Mouse (Mus musculus): ENCODE results near the gene Bora.
"Not testable (repeated sequence)": the region's sequence is repeated elsewhere in the genome, so short reads cannot be mapped to it uniquely, and the experiment has no call there.

Bora gene

DNA sequence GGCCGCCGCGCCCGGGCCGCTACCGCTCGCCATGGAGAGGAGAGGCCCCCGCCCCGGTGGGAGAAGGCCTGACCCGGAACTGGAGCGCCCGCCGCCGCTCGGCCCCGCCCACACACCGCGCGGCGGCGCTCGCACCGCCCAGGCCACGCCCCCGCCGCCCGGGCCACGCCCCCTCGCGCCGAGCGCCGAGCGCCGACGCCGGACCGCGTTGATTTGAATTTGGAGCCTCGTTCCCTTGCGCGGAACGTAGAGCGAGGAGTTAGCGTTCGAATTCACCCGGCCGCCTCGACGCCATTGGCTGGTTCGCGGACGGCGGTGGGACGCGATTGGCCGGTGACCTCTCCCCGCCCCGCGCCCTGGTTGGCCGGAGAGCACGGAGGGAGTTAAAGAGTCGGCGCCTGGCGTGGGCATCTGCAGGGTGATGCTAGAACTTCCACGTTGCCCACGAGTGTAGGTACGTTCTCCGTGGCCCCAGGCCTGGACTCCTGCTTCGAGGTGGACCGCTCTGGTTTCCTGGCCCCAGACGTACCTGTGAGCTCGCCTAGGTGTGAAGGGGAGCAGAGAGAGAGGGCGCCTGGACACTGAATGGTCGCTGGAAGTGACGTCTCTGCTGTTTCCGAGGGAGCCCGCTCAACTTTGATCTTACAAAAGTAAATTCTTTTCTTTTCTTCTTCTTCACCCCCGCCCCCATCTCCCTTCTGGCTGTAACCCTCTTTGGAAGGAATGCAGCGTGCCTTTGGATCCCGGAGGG is at the start of gene Bora, which contains the start of gene Mzt1:
Gene Bora, plus strand, starts transcription at position 192 of the 751 bp plus-strand sequence.
Gene Mzt1, minus strand, starts transcription at position 104 of the 751 bp plus-strand sequence.
- DNase-seq (ENCODE audit: extremely low read depth, insufficient read length, low spot score), result peak; percentile 91

DNA sequence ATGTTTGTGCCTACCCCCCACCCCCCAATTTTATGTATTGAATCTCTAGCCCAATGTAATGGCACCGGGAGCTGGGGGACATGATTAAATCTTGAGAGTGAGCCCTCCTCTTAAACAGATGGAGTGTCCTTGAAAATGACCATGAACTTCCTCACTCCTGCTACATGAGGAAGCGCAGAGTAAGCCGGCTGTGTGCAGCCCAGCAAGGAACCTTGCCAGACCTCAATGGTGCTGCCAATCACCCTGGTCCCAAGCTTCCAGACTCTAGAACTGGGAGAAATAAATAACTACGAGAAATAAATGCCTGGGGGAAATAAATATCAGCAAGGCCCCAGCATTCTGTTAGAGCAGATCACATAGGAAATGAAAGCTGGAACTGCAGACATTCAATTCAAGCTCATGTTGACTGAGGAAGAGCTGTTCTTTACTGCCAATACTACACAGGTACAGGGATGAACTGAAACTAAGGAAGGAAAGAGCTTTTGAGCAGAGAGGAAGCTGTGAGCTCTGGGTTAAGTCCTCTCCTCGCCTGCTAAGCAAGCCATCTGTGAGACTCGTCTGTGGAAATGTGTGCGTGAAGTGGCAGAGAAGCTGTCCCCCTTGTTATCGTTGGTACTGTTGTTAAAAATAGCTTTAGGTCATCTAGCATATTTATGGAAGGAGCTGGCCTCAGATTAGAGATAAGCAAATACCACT is 35.6 kb upstream of the Bora start:
- no peak for DNase-seq (ENCODE audit: extremely low read depth, insufficient read length, low spot score)

DNA sequence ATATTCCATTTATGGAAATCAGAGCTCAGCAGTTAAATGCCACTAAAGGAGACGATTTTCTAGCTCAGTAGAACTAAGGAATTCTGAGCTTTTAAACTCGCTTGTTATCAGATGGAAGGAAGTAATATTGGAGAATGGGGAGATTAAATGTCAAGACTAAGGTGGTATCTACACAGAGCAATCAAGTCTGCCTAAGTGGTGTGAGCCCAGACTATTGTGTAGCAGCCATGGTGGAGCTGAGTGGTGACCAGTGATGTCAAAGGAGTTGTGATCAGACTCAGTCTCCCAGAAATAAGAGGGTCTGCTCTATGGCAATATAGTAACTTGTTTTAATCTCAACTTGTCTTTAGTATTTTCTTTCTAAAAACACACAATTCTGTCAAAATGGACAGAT is 35.1 kb upstream of the Bora start:
- no peak for DNase-seq (ENCODE audit: extremely low read depth, insufficient read length, low spot score)

DNA sequence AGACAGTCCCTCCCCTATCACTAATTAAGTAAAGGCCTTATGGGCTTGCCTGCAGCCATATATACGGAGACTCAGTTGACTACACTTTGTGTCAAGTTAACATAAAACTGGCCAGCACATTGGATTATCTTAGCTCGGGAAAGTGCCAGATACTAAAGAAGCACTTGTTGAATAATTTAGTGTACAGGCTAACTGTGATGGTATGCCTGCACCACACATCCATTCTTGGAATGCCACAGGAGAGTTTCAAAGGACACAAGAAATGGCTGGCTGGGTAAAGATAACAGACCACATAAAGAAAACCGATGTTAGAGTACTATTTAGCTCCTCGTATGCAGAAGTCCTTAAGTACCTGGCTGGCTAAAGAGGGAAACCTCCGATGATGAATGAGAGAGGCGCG is 27.3 kb upstream of the Bora start:
- DNase-seq (ENCODE audit: extremely low read depth, insufficient read length, low spot score), result no peak

DNA sequence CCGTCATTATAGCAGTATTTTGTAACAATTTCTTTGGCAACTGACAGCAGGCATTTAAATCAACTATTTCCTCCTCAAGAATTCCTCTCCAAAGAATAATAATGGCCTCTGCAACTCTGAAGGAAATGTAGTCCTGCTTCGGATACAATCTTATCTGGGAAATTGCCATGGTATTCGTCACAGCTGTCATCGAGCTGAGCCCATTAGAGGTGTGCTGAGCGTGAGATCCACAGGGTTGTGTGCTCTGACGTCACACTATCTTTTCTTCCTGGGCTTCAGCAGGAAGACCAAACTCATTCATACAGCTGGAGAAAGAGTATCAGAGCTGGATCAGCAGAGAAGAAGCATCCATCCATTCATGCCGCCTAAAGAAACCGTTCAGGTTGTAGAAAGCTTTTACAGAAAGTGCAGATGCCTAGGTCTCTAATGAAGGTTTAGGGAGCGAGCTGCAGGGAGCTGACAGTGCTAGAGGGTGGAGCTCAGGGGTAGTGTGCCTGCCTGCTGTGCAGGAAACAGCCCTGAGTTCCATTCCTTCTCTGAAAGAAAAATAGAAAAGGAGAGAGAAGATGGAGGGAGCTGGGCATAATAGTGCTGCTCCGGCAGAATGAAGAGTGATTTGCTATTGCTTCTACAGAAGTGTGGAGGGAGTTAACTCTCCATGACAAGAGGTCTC is 26.8 kb upstream of the Bora start:
- DNase-seq (ENCODE audit: extremely low read depth, insufficient read length, low spot score), result no peak

DNA sequence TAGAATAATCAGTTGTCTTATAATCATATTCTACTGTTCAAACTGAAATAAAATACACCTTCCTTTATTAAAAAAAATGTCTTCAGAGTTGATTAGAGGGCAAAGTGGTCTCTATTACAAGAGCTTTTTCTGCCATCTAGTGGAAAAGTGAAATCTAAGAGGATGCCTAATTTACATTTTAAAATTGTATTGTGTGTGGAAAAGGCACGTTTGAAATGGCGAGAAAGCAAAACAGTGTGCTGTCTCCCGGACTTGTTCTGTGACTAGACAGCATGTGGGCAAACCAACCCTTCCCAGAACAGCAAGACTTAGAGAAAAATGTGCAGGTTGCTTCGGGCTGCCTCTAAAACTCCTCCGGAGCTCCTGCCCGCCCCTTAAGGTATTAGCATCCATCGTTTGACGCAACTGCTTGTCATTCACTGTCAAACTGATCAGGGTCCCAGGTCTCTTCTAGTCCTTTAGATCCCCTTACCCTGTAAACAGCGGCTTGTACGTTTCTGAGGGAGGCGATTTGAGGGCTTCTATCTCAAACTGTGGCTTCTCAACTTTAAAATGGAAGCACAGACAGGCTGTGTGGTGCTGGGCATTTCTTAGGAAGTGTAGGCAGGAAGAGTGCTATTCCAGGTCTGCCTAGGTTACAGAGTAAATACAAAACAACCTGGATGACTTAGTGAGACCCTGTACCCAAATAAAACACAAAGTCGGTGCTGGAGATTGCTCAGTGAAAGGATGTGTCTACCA is 23.5 kb upstream of the Bora start:
- DNase-seq (ENCODE audit: extremely low read depth, insufficient read length, low spot score), result no peak

DNA sequence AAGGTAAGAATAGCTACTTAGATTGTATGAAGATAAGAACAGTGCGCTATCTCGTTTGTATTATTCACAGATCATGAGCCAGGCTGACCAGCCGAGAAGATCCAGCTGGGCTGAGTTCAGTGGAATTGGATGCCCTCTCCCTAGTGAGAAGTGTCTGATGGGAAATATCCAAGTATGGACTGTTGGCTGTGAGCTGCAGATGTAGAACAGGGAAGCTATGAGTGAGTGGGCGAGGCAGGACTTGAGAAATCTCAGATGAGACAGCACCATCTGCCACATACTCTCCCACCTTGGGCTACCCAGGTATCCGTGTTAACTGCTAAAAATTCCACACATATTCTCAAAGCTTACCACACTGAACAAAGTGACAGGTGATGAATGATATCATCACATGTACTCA is 16.0 kb upstream of the Bora start:
- no peak for DNase-seq (ENCODE audit: extremely low read depth, insufficient read length, low spot score)

DNA sequence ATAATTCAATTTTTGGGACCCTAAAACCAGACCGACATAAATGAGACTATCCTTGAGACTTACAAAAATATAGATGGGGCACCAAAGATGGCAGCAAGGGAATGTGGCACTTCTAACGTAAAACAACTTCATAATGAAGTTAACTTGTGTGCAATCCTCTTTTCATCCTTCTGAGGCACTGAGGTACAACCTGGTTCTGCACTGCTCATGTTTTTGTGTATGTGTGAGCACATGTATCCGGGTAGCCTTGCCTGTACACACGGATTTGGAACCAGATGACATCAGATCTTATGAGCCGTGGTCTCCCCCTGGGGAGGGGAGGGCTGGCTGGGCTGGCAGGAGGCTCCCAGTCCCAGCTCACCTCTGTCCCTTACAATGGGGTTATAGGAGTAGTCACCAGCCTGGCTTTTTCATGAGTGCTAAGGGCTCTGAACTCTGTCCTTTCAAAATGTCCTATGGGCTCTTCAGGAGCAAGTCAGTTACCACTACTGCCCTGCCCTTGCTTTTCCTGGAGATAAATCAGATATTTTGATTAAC is 14.6 kb upstream of the Bora start:
- DNase-seq (ENCODE audit: extremely low read depth, insufficient read length, low spot score), result peak; percentile 4

DNA sequence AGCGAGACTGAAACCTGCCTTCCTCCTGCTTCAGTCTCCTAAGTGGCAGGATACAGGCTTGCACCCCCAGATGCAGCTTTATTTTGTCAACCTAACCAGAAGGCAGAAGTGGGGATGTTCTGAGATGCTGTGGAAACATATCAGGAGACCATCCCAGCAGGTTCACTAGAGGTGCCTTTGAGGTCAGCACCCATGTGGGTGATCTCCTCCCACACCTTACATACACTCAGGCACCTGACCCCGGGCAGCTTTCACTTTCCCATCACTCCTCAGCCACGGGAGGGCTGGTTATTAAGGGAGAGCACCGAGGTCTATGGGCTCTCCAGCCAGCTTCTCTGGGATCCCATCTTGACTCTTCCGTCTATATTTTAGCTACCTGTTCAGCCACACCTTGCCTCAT is 13.4 kb upstream of the Bora start:
- no peak for DNase-seq (ENCODE audit: extremely low read depth, insufficient read length, low spot score)

DNA sequence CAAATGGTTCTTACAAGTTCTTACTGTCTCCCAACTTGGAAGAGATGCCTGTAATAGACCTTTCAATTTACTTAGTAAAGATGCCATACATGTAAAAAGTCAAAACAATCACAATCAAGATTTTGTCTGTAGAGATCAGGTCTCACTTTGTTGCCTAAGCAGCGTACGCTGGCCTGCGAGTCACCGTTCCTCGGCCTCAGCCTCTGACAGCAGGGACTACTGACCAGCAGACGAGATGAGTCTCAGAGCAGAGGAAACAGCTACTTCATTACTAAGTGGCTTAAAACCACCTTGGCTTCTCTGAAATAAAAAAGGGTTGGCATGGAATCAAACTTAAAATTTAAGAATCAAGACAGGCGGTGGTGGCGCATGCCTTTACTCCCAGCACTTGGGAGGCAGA is 11.2 kb upstream of the Bora start:
- not testable (repeated sequence) for DNase-seq (ENCODE audit: extremely low read depth, insufficient read length, low spot score)

DNA sequence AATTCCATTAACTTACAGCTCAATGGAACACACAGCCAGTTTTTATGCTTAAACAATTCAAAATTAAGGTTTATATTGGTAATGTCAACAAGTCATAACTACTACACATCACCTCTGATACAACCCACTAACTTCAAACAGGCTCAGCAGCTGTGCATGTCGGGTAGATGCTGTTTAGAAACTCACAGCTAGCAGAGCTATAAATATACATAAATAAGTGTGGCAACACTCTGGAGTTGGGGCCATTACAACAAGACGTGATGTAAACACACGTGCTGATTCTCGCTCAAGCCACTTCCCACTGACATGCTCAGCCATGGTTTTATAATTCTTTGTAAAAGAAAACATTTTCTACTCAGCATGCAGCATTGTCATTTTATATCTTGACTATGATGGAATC is 10.0 kb upstream of the Bora start:
- no peak for DNase-seq (ENCODE audit: extremely low read depth, insufficient read length, low spot score)

DNA sequence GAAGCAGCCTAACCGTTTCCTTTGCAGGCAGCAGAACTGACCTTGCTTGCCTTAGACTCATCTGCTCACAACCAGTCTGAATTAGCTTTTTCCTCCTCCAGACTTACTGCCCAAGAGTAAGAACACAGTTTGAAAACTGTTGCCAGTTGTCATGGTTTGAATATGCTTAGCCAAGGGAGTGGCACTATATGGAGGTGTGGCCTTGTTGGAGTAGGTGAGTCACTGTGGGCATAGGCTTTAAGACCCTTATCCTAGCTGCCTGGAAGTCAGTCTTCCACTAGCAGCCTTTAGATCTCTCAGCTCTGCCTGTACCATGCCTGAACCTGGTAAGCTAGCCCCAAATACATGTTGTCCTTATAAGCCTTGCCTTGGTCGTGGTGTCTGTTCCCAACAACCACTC is 8.3 kb upstream of the Bora start:
- no peak for DNase-seq (ENCODE audit: extremely low read depth, insufficient read length, low spot score)

DNA sequence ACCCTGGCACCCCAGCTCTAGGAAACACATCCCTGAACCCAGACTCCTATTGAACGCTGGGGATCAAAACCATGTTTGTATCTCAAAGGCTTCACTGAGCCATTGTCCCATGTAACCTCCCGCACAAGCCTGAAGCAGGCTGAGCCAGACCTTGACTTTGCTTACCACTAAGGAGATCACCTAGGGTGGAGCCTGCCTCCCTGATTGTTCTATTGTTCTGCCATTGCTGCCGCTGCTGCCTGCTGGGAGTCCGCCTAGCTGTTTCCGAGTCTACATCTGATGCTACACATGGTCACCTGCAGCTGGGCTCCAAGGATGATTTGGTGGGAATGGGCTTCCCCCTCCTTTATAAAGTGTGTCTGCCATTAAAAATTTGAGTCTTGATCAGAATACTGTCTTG is 6.7 kb upstream of the Bora start:
- DNase-seq (ENCODE audit: extremely low read depth, insufficient read length, low spot score), result not testable (repeated sequence)

DNA sequence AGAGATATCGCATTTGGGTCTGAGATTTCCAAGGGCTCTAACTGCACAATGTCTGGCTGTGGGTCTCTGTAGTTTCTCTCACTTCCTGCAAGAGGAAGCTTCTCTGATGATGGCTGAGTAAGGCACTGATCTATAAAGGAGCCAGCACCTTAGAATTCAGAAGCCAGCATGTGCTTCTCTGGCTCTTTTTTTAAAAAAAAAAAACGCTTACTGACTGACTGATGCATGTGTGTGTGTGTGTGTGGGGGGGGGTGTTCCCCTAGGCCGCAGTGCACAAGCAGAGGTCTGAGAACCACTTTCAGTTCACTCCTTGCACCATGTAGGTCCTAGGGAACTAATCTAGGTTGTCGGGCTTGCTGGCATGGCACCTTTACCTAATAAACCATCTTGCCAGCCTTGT is 4.6 kb upstream of the Bora start:
- no peak for DNase-seq (ENCODE audit: extremely low read depth, insufficient read length, low spot score)

DNA sequence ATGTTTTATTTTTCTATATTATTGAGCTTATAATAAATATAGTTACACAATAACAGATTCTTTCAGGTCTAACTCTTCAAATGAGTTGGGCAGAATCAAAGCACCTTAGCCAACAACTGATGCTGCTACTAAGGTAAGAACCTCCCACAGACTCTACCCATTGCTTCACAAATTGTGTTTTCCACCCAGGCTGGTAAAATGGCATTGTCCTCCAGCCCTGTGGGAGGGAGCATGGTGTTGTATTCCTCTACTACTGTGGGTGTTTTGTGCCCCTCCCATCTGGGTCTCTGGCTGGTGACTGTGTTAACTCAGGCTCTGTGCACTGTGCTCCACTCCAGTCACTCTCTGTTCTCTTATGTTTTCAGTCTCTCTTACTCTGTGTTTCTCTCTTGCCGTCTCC is 2.5 kb upstream of the Bora start:
- DNase-seq (ENCODE audit: extremely low read depth, insufficient read length, low spot score), result no peak

DNA sequence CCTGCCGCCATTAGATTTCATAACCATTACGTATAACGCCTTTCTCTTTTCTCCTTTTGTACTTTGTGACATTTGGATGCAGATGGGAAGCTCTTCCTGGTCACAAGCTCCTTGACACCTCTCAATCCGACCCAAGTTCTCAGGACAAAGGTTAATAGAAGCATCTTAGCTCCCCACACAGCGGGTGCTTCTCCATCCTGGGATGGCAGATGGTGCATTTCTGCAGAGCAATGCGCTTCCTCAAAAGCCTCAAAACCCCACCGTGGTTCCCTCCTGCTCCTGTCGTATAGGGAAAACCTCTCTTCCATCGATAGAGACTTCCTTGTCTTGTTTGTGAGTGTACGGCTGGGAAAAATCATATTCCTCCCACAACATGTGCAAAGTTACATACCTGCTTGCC is 1.9 kb upstream of the Bora start:
- no peak for DNase-seq (ENCODE audit: extremely low read depth, insufficient read length, low spot score)

DNA sequence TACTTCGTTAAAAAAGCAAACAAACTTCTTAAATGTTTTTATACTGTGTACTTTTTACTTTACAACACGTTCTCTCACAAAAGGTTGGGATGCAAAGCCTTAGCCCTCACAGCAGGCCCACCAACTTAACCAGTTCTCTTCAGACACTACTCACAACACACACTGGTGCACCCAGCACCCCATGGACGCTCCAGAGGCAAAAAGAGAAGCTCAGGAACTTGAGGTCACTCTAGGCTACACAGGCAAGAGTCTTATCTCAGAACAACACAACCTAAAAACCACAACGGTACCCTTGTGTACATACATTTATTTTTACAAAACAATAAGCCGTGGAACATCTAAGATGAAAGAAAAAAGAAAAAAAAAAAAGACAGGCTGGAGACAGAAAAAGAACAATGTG is 1.3 kb upstream of the Bora start:
- DNase-seq (ENCODE audit: extremely low read depth, insufficient read length, low spot score), result no peak

DNA sequence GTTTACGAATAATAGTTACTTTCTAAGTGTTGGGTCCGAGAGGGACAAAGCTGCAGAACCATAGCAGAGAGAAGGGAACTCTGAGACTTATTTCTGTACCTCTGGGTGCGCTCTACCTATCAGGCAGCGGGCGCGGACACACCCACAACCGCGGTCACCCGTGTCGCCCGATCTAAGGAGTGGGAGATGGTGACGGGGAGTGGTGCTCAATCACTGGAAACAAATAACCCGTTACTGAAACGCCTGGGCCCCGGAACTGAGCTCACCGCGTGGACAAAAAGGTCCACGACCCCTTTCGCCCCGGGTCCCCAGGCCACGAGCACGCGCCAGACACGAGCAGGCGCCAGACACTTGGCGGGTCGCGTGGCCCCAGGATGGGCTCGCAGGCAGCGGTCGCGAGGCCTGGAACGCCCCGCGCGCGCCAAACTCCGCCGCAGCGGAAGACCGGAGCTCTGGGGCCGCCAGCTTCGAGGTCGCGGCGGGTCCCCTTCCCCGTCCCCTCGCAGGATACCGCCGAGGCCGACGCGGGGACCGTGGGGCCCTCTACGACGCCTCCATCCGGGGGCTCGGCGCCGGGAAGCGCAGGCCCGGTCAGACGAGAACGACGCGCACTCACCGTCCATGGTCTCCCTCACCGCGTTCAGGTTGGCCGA is 518 bp upstream of the Bora start:
- DNase-seq (ENCODE audit: extremely low read depth, insufficient read length, low spot score), result peak; percentile 52

DNA sequence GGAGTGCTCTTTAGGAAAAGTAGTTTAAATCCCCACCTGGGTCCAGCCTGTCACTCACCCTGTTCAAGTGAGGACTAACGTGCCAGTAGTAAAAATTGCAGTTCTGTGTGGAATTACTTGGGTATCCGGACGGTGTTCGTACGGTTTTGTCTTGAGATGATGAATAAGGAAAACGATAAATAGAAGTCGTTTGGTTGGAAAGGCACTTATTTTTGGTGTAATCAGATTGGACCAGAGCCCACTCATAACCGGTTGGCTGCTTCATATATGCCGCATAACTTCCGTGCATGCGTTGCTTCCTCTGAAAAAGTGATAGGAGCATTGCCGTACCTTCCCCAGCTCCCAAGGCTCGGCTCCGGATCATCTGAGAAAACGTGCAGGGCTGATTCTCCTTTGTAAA is 760 bp downstream of the Bora start:
- DNase-seq (ENCODE audit: extremely low read depth, insufficient read length, low spot score), result no peak

DNA sequence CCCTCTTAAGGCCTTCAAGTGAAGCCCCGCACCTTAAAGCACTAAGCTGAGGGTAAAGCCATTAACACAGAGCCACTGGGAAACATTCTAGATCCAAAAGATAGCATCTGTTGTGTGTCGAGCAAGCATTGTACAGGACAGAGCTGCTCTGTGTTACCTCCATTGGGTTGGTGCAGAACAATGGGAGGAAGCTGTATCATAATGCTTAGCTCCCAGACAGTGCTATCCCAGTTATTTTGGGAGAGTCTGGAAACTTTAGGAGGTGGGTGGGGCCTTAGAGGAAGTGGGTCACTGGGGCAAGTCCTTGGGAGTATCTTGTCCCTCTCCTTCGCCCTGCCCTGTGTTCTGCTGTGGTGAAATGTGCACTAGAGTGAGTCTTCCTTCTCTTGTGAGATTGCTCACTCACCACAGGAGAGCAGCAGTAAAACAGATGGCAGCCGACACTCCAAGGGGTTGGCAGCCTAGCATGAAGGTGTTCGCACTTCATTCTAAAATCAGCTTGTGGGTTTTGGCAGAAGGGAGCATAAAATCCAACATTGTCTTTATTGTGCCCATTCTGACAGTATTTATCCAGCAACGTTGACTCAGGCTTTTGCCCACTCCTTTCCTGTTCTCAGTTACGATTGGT is 13.1 kb downstream of the Bora start:
- DNase-seq (ENCODE audit: extremely low read depth, insufficient read length, low spot score), result no peak

Data from 3134 (cell line).